Mouse (Mus musculus): ENCODE data around the gene Gzmk.

Gene Gzmk

GRCm38 (mm10) chr13:113201631-113202030 lies 24.1 kb downstream of the Gzmk start:
- DNase-seq = no peak

- no peak for DNase-seq
Observed at GRCm38 (mm10) chr13:113200726-113201125, 25.0 kb downstream of the Gzmk start.

GRCm38 (mm10) chr13:113199331-113199730 lies 26.4 kb downstream of the Gzmk start:
- DNase-seq = no peak

GRCm38 (mm10) chr13:113197872-113198502 lies 27.7 kb downstream of the Gzmk start:
- DNase-seq = no peak

GRCm38 (mm10) chr13:113196808-113197674 lies 28.7 kb downstream of the Gzmk start:
- no peak for DNase-seq

- no peak for DNase-seq
Observed at GRCm38 (mm10) chr13:113183720-113184119, 42.0 kb downstream of the Gzmk start.

- no peak for DNase-seq
Observed at GRCm38 (mm10) chr13:113183310-113183709, 42.4 kb downstream of the Gzmk start.

GRCm38 (mm10) chr13:113174162-113174561 lies 51.5 kb downstream of the Gzmk start:
- DNase-seq = no peak

GRCm38 (mm10) chr13:113170256-113170655 lies 55.5 kb downstream of the Gzmk start:
- DNase-seq = no peak

GRCm38 (mm10) chr13:113168018-113168534 lies 57.6 kb downstream of the Gzmk start:
- DNase-seq = no peak

- no peak for DNase-seq
Observed at GRCm38 (mm10) chr13:113164252-113165005, 61.3 kb downstream of the Gzmk start.

GRCm38 (mm10) chr13:113151556-113151955 lies 74.2 kb downstream of the Gzmk start:
- no peak for DNase-seq

- DNase-seq = no peak
Observed at GRCm38 (mm10) chr13:113139597-113139996, 86.1 kb downstream of the Gzmk start.

GRCm38 (mm10) chr13:113129974-113130373 lies 95.7 kb downstream of the Gzmk start:
- DNase-seq = no peak
